Mouse (Mus musculus): ENCODE data around the gene Arnt2. TPM values are rescaled to one million over a fixed set of nuclear protein-coding genes. Genes with fewer than 3 reads are reported as not detected.
A peak's percentile ranks its signal among the peaks of the same experiment; 100 is the strongest.

The Arnt2 gene
- polyA plus RNA-seq, 1 experiment = not detected

DNA sequence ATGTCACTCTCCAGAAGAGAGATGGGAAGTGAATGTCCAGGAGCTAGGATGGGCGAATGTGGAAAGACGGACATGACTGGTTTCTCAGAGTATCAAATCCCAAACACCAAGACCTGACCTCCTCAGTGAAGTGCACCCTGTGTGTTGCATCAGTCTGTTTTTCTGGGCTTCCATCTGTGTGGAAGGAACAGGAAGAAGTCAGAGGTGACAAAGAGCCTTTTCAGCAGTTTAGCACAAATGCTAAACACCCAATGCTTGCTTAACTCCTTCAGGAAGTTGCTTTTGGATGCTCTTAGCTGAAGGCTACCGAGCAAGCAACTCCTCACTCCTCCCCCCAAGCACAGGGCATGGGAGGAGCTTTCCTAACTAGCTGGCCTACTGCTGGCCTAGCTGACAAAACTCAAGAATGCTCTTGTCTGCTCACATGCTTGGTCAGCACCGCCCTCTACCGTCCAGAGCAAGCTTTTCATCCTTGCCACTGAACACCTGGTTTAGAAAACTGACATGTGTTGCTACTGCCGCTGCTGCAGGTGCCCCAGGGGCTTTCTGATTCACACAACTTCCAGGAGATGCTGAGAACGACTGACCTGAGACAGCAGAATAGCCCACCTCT, 137.7 kb downstream of the Arnt2 start:
- Histone ChIP-seq H3K27ac (ENCODE audit: insufficient read depth, low read depth, low read length) (no peak overlapping the region), H3K4me3 (ENCODE audit: insufficient read depth, low read depth, low read length) (no peak overlapping the region), H3K4me1 (ENCODE audit: control insufficient read depth, insufficient read depth, low read length) (no peaks in the 10 kb centered on the region)
- no peak for TF ChIP-seq POLR2A (IDR thresholded peaks at IDR 0.05; ENCODE audit: insufficient read depth, low read depth, low read length)
- peak; percentile 54; the same call in 1 of the 2 replicates for TF ChIP-seq CTCF (IDR thresholded peaks at IDR 0.05; ENCODE audit: insufficient read depth, low read depth, low read length)
- WGBS = 27% methylated on average over 7 of the region's 7 CpGs

DNA sequence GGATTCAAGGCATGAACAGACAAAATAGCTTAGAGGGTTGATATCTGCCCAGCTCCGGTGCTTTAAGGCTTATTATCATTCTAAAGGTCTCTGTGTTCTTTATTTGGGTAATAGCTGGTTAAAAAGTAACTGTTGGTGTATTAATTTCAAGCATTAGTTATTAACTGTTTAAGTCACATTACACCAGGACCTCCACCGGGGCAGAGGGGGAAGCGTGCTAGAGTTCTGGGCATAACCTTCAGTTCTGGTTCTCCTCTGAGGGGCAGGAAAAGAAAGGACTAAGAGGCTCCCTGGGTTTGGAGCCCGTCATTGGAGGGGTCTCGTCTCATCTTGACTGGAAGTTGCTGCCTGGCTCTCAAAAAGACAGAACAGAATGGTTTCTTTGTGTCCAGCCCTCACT, 138.5 kb downstream of the Arnt2 start:
- 91% methylated on average over 5 of the region's 5 CpGs for WGBS
- TF ChIP-seq CTCF (IDR thresholded peaks at IDR 0.05; ENCODE audit: insufficient read depth, low read depth, low read length) (no peak), POLR2A (IDR thresholded peaks at IDR 0.05; ENCODE audit: insufficient read depth, low read depth, low read length) (no peak)
- H3K4me3 ChIP-seq (ENCODE audit: insufficient read depth, low read depth, low read length) = no peak overlapping the region
- H3K4me1 ChIP-seq (ENCODE audit: control insufficient read depth, insufficient read depth, low read length) = no peaks in the 10 kb centered on the region
- no peak overlapping the region for H3K27ac ChIP-seq (ENCODE audit: insufficient read depth, low read depth, low read length)

DNA sequence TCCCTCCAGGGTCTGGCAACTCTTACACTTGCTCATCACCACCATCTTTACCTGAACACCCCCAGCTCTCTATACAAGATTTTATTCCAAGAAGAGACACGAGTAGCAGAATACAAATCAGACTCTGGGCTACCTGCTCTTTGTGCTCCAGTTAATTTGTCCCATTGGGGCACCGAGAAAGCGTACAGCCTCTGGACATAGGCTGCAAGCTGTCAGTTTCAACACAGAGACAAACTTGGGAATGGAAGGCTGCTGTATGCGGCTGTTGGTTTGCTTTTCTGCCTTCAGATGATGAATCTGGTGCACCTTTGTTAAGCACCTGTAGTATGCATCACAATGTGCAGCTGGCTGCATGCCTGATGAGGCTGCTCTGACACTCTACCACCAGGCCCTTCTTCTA, 146.5 kb downstream of the Arnt2 start:
- no peaks in the 10 kb centered on the region for H3K4me1 ChIP-seq (ENCODE audit: control insufficient read depth, insufficient read depth, low read length)
- H3K27ac ChIP-seq (ENCODE audit: insufficient read depth, low read depth, low read length) = no peak overlapping the region
- no peak overlapping the region for H3K4me3 ChIP-seq (ENCODE audit: insufficient read depth, low read depth, low read length)
- WGBS = 96% methylated on average over 4 of the region's 4 CpGs
- no peak for TF ChIP-seq CTCF (IDR thresholded peaks at IDR 0.05; ENCODE audit: insufficient read depth, low read depth, low read length)
- no peak for TF ChIP-seq POLR2A (IDR thresholded peaks at IDR 0.05; ENCODE audit: insufficient read depth, low read depth, low read length)

DNA sequence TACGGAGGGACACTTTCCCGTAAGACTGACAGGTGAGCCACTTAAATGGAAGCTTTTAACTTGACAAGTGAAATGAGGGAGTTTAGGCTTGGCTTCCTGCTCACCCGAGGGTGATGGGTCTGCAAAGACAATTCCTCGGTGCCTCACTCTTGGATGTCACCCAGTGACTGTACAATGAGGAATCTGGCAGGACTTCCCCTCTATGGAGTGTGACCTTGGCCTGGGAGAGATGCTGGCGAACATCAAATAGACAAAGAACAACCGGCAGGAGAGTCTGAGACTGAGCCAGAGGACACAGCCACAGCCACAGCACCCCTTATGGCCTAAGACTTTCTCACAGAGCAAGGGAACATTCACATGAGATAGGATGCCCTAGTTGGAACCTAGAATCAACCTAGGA, 148.6 kb downstream of the Arnt2 start:
- H3K27ac ChIP-seq (ENCODE audit: insufficient read depth, low read depth, low read length) = no peak overlapping the region
- TF ChIP-seq CTCF (IDR thresholded peaks at IDR 0.05; ENCODE audit: insufficient read depth, low read depth, low read length) (no peak), POLR2A (IDR thresholded peaks at IDR 0.05; ENCODE audit: insufficient read depth, low read depth, low read length) (no peak)
- no peak overlapping the region for H3K4me3 ChIP-seq (ENCODE audit: insufficient read depth, low read depth, low read length)
- 53% methylated on average over 6 of the region's 6 CpGs for whole genome bisulfite sequencing
- no peaks in the 10 kb centered on the region for H3K4me1 ChIP-seq (ENCODE audit: control insufficient read depth, insufficient read depth, low read length)

DNA sequence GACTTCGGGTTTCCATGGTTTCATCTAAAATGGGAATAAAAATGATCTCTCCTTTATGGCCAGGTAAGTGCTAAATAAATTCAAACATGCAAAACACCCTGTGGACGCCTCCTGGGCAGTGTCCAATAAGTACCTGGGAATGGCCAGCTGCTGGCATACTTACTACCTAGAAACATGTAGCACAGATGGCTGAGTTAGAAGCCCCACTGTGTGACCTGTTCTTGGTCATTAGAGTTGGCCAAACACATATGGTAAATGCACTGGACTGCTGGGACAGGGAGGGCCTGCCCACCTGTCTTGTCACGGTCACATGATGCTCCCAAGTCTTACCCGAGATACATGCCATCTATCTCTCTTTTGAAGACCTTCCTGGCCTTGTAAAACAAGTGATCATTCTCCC, 149.6 kb downstream of the Arnt2 start:
- no peak overlapping the region for H3K4me3 ChIP-seq (ENCODE audit: insufficient read depth, low read depth, low read length)
- no peak overlapping the region for H3K27ac ChIP-seq (ENCODE audit: insufficient read depth, low read depth, low read length)
- 96% methylated on average over 4 of the region's 4 CpGs for WGBS
- TF ChIP-seq CTCF (IDR thresholded peaks at IDR 0.05; ENCODE audit: insufficient read depth, low read depth, low read length) (no peak), POLR2A (IDR thresholded peaks at IDR 0.05; ENCODE audit: insufficient read depth, low read depth, low read length) (no peak)
- H3K4me1 ChIP-seq (ENCODE audit: control insufficient read depth, insufficient read depth, low read length) = no peaks in the 10 kb centered on the region

DNA sequence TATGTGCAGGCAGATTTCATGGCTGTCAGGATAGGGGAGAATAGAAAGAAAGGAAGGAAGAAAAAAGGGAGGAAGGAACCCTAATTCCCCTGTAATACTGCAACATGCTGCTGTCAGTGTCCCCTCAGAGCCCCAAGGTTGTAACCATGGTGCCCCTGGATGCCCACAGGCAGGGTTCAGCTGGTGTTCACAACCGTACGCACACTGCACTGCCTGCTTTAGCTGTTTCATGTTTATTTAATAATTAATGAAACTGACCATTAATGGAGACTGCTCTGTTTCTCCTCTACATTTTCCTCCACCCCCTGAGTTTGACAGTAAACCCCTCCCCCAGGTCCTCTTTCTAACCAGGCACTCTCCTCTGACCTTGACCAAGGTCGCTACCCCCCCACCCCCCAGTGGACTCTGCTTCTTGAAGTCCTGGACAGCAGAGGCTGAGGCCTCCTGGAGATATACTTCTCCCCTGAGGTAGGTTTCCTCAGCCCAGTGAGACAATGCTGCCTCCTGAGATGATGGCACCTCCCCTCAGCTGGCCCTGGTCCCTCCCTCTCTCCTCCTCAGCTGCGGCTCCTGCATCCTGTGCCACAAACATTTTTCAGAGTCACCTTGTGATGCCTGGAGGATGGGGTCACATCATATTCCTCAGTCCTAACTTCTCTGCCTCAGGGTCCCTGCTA, 150.5 kb downstream of the Arnt2 start:
- no peak for TF ChIP-seq CTCF (IDR thresholded peaks at IDR 0.05; ENCODE audit: insufficient read depth, low read depth, low read length)
- no peak for TF ChIP-seq POLR2A (IDR thresholded peaks at IDR 0.05; ENCODE audit: insufficient read depth, low read depth, low read length)
- Histone ChIP-seq H3K27ac (ENCODE audit: insufficient read depth, low read depth, low read length) (no peak overlapping the region), H3K4me3 (ENCODE audit: insufficient read depth, low read depth, low read length) (no peak overlapping the region), H3K4me1 (ENCODE audit: control insufficient read depth, insufficient read depth, low read length) (no peaks in the 10 kb centered on the region)
- 93% methylated on average over 4 of the region's 4 CpGs for WGBS

DNA sequence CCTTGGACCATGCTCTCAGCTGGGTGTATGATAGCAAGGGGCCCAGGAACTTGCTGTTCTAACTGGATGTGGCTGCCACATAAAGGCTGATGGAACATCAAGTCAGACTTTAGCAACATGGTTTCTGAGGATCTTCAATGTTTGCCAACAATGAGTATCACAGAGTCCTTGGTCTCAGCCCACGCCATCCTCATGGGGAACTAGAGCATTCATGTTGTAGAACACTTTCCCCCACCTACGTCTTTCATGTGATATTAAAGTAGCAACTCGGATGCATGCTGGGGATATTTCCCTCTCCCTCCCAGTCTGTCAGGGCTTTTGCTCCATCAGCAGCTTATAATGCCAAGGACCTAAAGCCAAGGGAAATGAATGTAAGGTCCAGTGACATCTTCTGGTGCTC, 153.3 kb downstream of the Arnt2 start:
- TF ChIP-seq POLR2A (IDR thresholded peaks at IDR 0.05; ENCODE audit: insufficient read depth, low read depth, low read length) (no peak), CTCF (IDR thresholded peaks at IDR 0.05; ENCODE audit: insufficient read depth, low read depth, low read length) (no peak)
- Histone ChIP-seq H3K27ac (ENCODE audit: insufficient read depth, low read depth, low read length) (no peak overlapping the region), H3K4me1 (ENCODE audit: control insufficient read depth, insufficient read depth, low read length) (no peaks in the 10 kb centered on the region), H3K4me3 (ENCODE audit: insufficient read depth, low read depth, low read length) (no peak overlapping the region)
- WGBS = 93% methylated on average over 3 of the region's 3 CpGs

DNA sequence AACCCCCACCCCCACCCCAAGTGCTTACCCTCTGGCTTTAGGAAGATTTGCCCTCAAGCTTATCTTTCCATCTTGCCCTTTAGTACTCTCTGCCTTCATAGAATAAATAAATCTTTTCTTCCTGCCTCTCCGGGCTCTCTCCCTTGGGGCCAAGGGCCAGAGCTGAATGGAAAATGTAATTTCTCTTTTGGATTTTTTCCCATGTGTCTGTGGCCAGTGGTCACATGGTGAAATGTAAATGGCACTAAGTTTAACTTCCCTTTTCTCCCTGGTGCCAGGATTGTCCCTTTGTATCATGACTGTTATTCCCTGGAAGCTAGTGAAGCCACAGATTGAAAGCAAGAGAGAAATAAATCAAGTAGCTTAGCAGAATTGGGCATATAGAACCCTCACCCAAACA, 153.7 kb downstream of the Arnt2 start:
- 89% methylated on average over 1 of the region's 1 CpGs for WGBS
- no peak overlapping the region for H3K4me3 ChIP-seq (ENCODE audit: insufficient read depth, low read depth, low read length)
- H3K27ac ChIP-seq (ENCODE audit: insufficient read depth, low read depth, low read length) = no peak overlapping the region
- TF ChIP-seq CTCF (IDR thresholded peaks at IDR 0.05; ENCODE audit: insufficient read depth, low read depth, low read length) (no peak), POLR2A (IDR thresholded peaks at IDR 0.05; ENCODE audit: insufficient read depth, low read depth, low read length) (no peak)
- no peaks in the 10 kb centered on the region for H3K4me1 ChIP-seq (ENCODE audit: control insufficient read depth, insufficient read depth, low read length)

DNA sequence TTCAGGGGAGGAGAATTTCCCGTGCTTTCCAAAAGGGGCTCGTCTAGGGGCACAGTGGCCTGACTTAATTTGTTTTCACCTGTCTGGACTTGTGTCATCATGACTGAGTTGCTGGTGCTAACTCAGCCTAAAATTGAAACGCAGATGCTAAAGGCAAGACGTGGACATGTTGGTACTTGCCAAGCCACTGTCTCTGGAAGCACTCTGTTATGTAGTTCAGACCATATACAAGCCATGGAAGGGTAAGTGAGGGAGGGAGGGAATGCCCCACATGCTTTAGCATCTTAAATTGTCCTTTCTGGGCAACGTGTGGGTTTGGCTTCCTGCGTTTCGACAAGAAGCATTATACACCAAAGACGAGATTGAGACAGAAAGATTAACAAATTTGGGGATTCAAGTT, 155.1 kb downstream of the Arnt2 start:
- H3K27ac ChIP-seq (ENCODE audit: insufficient read depth, low read depth, low read length) = no peak overlapping the region
- WGBS = 89% methylated on average over 8 of the region's 8 CpGs
- no peaks in the 10 kb centered on the region for H3K4me1 ChIP-seq (ENCODE audit: control insufficient read depth, insufficient read depth, low read length)
- TF ChIP-seq CTCF (IDR thresholded peaks at IDR 0.05; ENCODE audit: insufficient read depth, low read depth, low read length) = no peak
- no peak for TF ChIP-seq POLR2A (IDR thresholded peaks at IDR 0.05; ENCODE audit: insufficient read depth, low read depth, low read length)
- no peak overlapping the region for H3K4me3 ChIP-seq (ENCODE audit: insufficient read depth, low read depth, low read length)

All from olfactory bulb, adult 2 months (tissue).